Mouse (Mus musculus) cerebellum, adult (tissue): ENCODE results near the gene Gpatch4.

Experiments used
- ATAC-seq: cut with Nextera tagmentation; 2 replicates; pipeline ENCODE4 v1.9.2; 2017; ENCODE audit warnings: mild to moderate bottlenecking, moderate library complexity, mixed read lengths; ENCODE audit not compliant: insufficient number of reproducible peaks, low FRiP score, low TSS enrichment

The Gpatch4 gene

GRCm38 (mm10) chr3:88030608-88031395 lies 12.1 kb upstream of the Gpatch4 start:
- ATAC-seq, result no peak

GRCm38 (mm10) chr3:88033506-88033905 lies 9.4 kb upstream of the Gpatch4 start:
- no peak for ATAC-seq

GRCm38 (mm10) chr3:88035561-88036293 lies 7.2 kb upstream of the Gpatch4 start:
- ATAC-seq, result no peak

- ATAC-seq, result no peak
Measured at GRCm38 (mm10) chr3:88049532-88049931, 6.6 kb downstream of the Gpatch4 start.

- ATAC-seq, result no peak
Measured at GRCm38 (mm10) chr3:88057030-88057429, 14.1 kb downstream of the Gpatch4 start.

- ATAC-seq, result peak; percentile 91
Measured at GRCm38 (mm10) chr3:88057902-88058696, 15.2 kb downstream of the Gpatch4 start, which contains the start of gene Naxe. Naxe (minus strand) TSS chr3:88058495.

GRCm38 (mm10) chr3:88068386-88068785 lies 25.5 kb downstream of the Gpatch4 start:
- no peak for ATAC-seq

GRCm38 (mm10) chr3:88071783-88072182 lies 28.9 kb downstream of the Gpatch4 start:
- peak; percentile 58; the same call in 1 of the 2 replicates for ATAC-seq

- no peak for ATAC-seq
Measured at GRCm38 (mm10) chr3:88073631-88074030, 30.7 kb downstream of the Gpatch4 start.

GRCm38 (mm10) chr3:88074351-88074750 lies 31.4 kb downstream of the Gpatch4 start:
- no peak for ATAC-seq

- ATAC-seq, result no peak
Measured at GRCm38 (mm10) chr3:88074766-88075165, 31.9 kb downstream of the Gpatch4 start.

GRCm38 (mm10) chr3:88077441-88077840 lies 34.5 kb downstream of the Gpatch4 start:
- no peak for ATAC-seq

GRCm38 (mm10) chr3:88078204-88078603 lies 35.3 kb downstream of the Gpatch4 start, which contains the start of gene Ttc24:
Ttc24 (minus strand) TSS chr3:88078304.
- no peak for ATAC-seq

- peak; percentile 93 for ATAC-seq
Measured at GRCm38 (mm10) chr3:88081345-88082223, 38.7 kb downstream of the Gpatch4 start, which contains the start of gene Iqgap3. Iqgap3 (plus strand) TSS chr3:88081971.

GRCm38 (mm10) chr3:88082224-88082618 lies 39.3 kb downstream of the Gpatch4 start:
- ATAC-seq, result no peak

- no peak for ATAC-seq
Measured at GRCm38 (mm10) chr3:88082663-88083062, 39.8 kb downstream of the Gpatch4 start.

- ATAC-seq, result no peak
Measured at GRCm38 (mm10) chr3:88084001-88084400, 41.1 kb downstream of the Gpatch4 start.

GRCm38 (mm10) chr3:88085459-88085858 lies 42.6 kb downstream of the Gpatch4 start:
- ATAC-seq, result no peak

- ATAC-seq, result no peak
Measured at GRCm38 (mm10) chr3:88087688-88088087, 44.8 kb downstream of the Gpatch4 start.

GRCm38 (mm10) chr3:88090106-88090505 lies 47.2 kb downstream of the Gpatch4 start:
- no peak for ATAC-seq
